Mouse (Mus musculus) bone marrow macrophage, adult 2 months (primary cell): Measurements from ENCODE around the gene Pitpnc1.

Source experiments
- CTCF ChIP-seq: IDR thresholded peaks from 2 replicates; pipeline ENCODE4 v1.5.1; 2012; ENCODE audit warnings: low read depth, mild to moderate bottlenecking, low read length, moderate library complexity
- POLR2A ChIP-seq: IDR thresholded peaks from 2 replicates; pipeline ENCODE4 v1.6.1; 2012; ENCODE audit warnings: mild to moderate bottlenecking, low read depth, low read length, borderline replicate concordance

DNA sequence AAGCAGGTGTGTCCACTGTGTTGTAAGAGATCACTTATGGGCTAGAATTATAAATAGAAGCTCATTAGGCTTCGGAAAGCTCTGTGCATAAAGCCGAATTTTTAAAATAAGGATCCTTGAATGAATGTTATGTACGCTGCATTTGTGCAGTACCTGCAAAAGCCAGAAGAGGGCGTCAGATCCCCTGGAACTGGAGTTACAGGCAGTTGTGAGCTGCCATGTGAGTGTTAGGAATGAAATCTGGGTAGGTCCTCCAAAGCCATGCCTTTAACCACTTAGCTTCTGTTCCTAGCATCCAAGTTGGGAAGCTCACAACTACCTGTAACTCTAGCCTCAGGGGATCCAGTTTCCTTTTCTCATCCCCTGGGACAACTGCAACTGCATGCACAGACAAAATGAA, 85.2 kb downstream of the Pitpnc1 start:
- peak; percentile 61 for TF ChIP-seq CTCF
- TF ChIP-seq POLR2A: no peak
